Mouse (Mus musculus) intestine, embryonic 14.5 days (tissue): ENCODE data around the gene Orc4. TPM values are rescaled to one million over a fixed set of nuclear protein-coding genes. Genes with fewer than 3 reads are reported as not detected.
A peak's percentile ranks its signal among the peaks of the same experiment; 100 is the strongest.
"Not testable (repeated sequence)": the region's sequence is repeated elsewhere in the genome, so short reads cannot be mapped to it uniquely, and the experiment has no call there.

Experiments used
- ATAC-seq: fragments of 200-750 bp; cut with Nextera tagmentation; replicated peaks from 2 replicates; pipeline ENCODE4 v1.8.0; 2017; ENCODE audit warnings: low read depth, moderate number of reproducible peaks, moderate TSS enrichment, moderate library complexity; ENCODE audit not compliant: low FRiP score, low TSS enrichment
- DNase-seq: peaks from one replicate; pipeline ENCODE4 v3.0.0-alpha.2; 2018; ENCODE audit warnings: low spot score
- H3K27ac ChIP-seq: fragments of 300-500 bp; sonication (generic); 2 replicates; pipeline ENCODE4 v1.5.1; 2014; ENCODE audit warnings: low read depth, mild to moderate bottlenecking, control low read depth
- H3K27me3 ChIP-seq: fragments of 300-500 bp; sonication (generic); replicated peaks from 2 replicates; pipeline ENCODE4 v1.6.1; 2014; ENCODE audit warnings: low read length, control low read depth; ENCODE audit not compliant: control insufficient read depth, insufficient read depth
- H3K36me3 ChIP-seq: fragments of 300-500 bp; sonication (generic); 2 replicates; pipeline ENCODE4 v1.6.1; 2014; ENCODE audit warnings: low read length, control low read depth; ENCODE audit not compliant: control insufficient read depth, insufficient read depth
- H3K4me1 ChIP-seq: fragments of 300-500 bp; sonication (generic); replicated peaks from 2 replicates; pipeline ENCODE4 v1.6.1; 2014; ENCODE audit warnings: low read length, control low read depth, mixed read lengths; ENCODE audit not compliant: control insufficient read depth, insufficient read depth
- H3K4me2 ChIP-seq: fragments of 300-500 bp; sonication (generic); 2 replicates; pipeline ENCODE4 v1.6.1; 2014; ENCODE audit warnings: low read length
- H3K4me3 ChIP-seq: fragments of 300-500 bp; sonication (generic); 2 replicates; pipeline ENCODE4 v1.5.1; 2014; ENCODE audit warnings: low read depth, low read length, control low read depth, mixed read lengths
- H3K9ac ChIP-seq: fragments of 300-500 bp; sonication (generic); 2 replicates; pipeline ENCODE4 v1.6.1; 2014; ENCODE audit warnings: mild to moderate bottlenecking, low read length
- H3K9me3 ChIP-seq: fragments of 300-500 bp; sonication (generic); 2 replicates; pipeline ENCODE4 v1.6.1; 2016; ENCODE audit warnings: low read length, control low read depth; ENCODE audit not compliant: control insufficient read depth
- WGBS: fragments of 180-500 bp; shearing (Covaris S2); extraction: QIAGEN DNeasy Blood & Tissue Kit; methylation state at CpG from one replicate; pipeline ENCODE4 v1.1.7; 2014; 5-methylcytosine and 5-hydroxymethylcytosine counted together
- polyA plus RNA-seq: library from polyadenylated mRNA; unstranded; fragments of >200 nt; fragmentation: Nextera tagmentation; extraction: Ambion mirVana; gene quantifications from 2 replicates; pipeline ENCODE4 v1.2.1, GENCODE M21; 2014

The Orc4 gene
- polyA plus RNA-seq, 1 experiment from 2014 or later: 107 TPM

DNA sequence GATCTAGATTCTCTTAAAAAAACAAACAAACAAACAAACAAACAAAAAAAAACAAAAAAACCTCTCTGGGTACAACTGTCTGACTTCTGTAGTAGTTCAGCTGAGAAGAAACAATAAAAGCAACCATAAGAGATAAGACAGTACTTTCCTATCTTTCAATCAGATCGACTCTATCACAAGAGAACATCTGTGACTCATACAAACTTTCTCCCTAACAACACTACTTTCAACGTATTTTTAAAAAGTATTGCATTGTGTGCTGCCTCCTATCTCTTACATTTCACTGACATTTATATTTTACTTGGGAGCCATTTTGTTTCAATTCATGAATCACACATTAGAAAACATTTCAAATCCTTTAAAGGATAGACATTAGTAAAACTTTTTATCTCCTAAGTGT, 15.0 kb downstream of the Orc4 start:
- peaks cover 51% of the 10 kb centered on the region for H3K36me3 ChIP-seq
- ATAC-seq: no peak
- no peak overlapping the region for H3K4me2 ChIP-seq
- H3K4me1 ChIP-seq: no peaks in the 10 kb centered on the region
- H3K9ac ChIP-seq: no peak overlapping the region
- WGBS: 87% methylated on average over 2 of the region's 2 CpGs
- no peak for DNase-seq
- no peak overlapping the region for H3K4me3 ChIP-seq
- H3K27me3 ChIP-seq: no peaks in the 10 kb centered on the region
- no peak overlapping the region for H3K27ac ChIP-seq
- no peaks in the 10 kb centered on the region for H3K9me3 ChIP-seq

DNA sequence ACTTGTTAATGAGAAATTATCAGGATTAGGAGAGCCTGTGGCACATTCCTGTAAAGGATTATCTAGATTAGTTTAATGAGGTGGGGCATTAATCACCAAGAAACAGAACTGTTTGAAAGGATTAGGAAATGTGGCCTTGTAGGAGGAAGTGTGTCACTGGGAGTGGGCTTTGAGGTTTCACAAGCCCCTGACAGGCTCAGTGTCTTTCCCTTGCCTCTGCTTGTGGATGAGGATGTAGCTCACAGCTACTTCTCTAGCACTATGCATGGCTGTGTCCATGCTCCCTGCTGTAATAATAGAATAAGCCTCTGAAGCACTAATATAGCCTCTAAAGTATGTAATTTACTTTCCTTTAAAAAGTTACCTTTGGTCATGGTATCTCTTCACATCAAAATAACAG, 34.2 kb downstream of the Orc4 start:
- no peaks in the 10 kb centered on the region for H3K27me3 ChIP-seq
- H3K4me3 ChIP-seq: no peak overlapping the region
- H3K9ac ChIP-seq: no peak overlapping the region
- no peak overlapping the region for H3K27ac ChIP-seq
- H3K36me3 ChIP-seq: peaks cover 40% of the 10 kb centered on the region
- ATAC-seq (no peak), DNase-seq (no peak)
- H3K4me1 ChIP-seq: no peaks in the 10 kb centered on the region
- no peaks in the 10 kb centered on the region for H3K9me3 ChIP-seq
- no peak overlapping the region for H3K4me2 ChIP-seq

DNA sequence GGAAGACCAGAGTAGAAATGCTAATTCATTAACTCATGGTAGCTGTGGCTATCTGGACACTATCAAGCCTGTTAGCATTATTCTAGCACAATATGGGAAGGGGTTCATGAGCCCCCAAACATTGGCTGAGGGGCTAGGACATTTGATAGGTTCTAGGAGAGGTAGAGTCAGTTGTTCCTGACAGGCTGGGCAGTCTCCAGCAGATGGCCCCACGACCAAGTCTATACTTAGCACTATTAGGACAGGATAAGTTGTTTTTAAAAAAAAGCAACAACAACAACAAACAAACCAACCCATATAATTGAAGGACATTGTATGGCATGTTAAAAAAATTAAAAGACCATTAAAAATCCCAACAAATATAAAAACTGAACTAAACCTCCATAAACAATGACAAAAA, 35.9 kb downstream of the Orc4 start:
- no peak overlapping the region for H3K27ac ChIP-seq
- peaks cover 45% of the 10 kb centered on the region for H3K36me3 ChIP-seq
- H3K27me3 ChIP-seq: no peaks in the 10 kb centered on the region
- no peak for DNase-seq
- ATAC-seq: no peak
- no peak overlapping the region for H3K4me2 ChIP-seq
- no peak overlapping the region for H3K9ac ChIP-seq
- H3K4me3 ChIP-seq: no peak overlapping the region
- no peaks in the 10 kb centered on the region for H3K9me3 ChIP-seq
- no peaks in the 10 kb centered on the region for H3K4me1 ChIP-seq
- WGBS: 85% methylated on average over 1 of the region's 1 CpGs

DNA sequence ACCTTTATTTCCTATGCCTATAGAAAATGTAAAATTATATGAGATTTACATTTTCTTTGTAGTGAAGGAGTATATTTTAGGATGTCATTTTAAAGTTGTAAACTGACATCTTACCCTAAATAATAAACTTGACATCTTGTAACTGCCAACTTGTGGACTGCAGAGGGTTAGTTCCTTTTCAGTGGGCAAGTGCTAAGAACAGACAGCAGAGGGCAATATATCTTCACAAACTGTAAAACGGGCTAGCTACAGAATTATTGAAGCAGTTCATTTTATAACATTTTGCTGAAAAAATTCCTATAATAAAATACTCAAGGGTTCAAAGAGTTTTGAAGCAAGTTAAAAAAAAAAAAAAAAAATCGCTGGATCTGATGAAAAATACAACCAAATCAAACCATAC, 41.2 kb downstream of the Orc4 start:
- Histone ChIP-seq H3K4me1 (no peaks in the 10 kb centered on the region), H3K9me3 (no peaks in the 10 kb centered on the region), H3K4me3 (no peak overlapping the region), H3K9ac (no peak overlapping the region), H3K27me3 (no peaks in the 10 kb centered on the region), H3K36me3 (peaks cover 49% of the 10 kb centered on the region), H3K4me2 (no peak overlapping the region), H3K27ac (no peak overlapping the region)
- 55% methylated on average over 2 of the region's 2 CpGs for WGBS
- ATAC-seq (no peak), DNase-seq (no peak)

DNA sequence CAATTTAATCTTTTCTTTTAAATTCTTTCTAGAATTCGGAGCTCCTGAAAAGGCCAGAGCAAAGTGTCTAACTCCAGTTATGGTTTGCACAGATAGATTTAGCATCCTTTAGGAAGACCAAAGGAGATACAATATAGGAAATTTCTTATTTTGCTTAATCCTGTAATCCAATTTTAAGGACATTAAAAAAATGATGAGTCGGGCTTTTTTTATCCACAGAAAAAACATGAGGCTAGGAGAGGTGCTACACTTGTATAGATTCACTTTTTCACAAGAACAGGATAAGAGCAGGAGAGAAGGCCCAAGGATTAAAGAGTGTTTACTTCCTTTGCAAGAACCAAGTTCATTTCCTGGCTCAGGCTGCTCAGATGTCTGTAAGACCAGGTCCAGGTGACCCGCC, 54.9 kb downstream of the Orc4 start:
- Histone ChIP-seq H3K4me2 (no peak overlapping the region), H3K36me3 (peaks cover 45% of the 10 kb centered on the region), H3K9ac (no peak overlapping the region), H3K27me3 (no peaks in the 10 kb centered on the region), H3K27ac (no peak overlapping the region), H3K4me1 (no peaks in the 10 kb centered on the region), H3K9me3 (no peaks in the 10 kb centered on the region), H3K4me3 (no peak overlapping the region)
- ATAC-seq: no peak
- WGBS: 92% methylated on average over 3 of the region's 3 CpGs
- DNase-seq: no peak

DNA sequence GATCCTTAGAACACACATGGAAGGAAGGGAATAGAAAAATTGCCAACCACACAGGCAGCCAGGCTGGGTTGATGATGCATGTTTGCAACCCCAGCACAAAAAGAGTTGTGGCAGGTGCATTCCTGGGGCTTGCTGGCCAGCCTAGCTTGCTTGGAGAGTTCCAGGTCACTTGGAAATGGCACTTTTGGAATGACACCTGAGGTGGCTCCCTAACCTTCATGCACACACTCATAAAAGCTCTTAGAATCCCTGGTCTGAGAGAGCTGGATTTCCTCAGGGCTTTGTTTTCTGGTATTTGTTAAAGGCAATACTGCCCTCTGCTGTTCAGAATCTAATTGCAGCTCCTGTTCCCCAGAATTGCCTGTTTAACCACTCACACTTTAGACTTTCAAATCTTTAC, 64.1 kb downstream of the Orc4 start:
- Histone ChIP-seq H3K27me3 (no peaks in the 10 kb centered on the region), H3K27ac (no peak overlapping the region), H3K4me2 (no peak overlapping the region), H3K9ac (no peak overlapping the region), H3K4me3 (no peak overlapping the region), H3K36me3 (no peaks in the 10 kb centered on the region), H3K4me1 (no peaks in the 10 kb centered on the region), H3K9me3 (no peaks in the 10 kb centered on the region)
- ATAC-seq (no peak), DNase-seq (peak; percentile 70)

DNA sequence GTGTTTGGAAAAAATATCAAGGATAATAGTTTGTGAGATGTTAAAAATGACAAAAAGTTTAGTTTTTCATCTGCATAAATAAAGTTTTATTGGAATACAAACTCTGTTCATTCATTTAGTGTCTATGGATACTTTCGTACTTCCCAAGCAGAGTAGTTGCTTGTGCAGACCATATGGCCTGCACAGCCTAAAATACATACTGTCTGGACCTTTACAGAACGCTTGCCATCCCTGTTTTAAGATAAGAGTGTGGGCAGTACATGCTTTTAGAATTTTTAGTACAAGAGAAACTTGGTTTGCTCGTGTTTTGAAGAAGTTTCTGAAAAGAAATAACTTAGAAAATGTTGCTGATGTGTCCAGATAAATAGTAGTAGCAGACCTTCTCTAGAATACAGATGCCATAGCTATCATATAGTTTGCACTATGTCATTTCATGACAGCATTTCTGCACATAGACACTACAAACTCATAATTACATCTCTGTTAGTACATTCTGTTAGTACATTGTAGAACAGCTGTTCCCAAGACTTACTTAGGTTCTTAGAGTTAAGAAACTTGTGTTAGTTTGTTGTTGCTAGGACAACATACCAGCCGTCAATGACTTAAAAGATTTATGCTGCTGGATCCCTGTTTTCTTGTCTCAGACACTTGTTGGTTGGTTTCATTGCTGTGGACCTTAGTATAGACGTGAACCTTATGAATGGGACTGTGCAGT, 81.7 kb downstream of the Orc4 start:
- H3K9ac ChIP-seq: no peak overlapping the region
- H3K9me3 ChIP-seq: no peaks in the 10 kb centered on the region
- H3K4me1 ChIP-seq: no peaks in the 10 kb centered on the region
- WGBS: 81% methylated on average over 5 of the region's 5 CpGs
- ATAC-seq (no peak), DNase-seq (no peak)
- no peak overlapping the region for H3K4me2 ChIP-seq
- no peak overlapping the region for H3K27ac ChIP-seq
- no peaks in the 10 kb centered on the region for H3K27me3 ChIP-seq
- H3K36me3 ChIP-seq: peaks cover 4% of the 10 kb centered on the region; the same call in 1 of the 2 replicates
- H3K4me3 ChIP-seq: no peak overlapping the region

DNA sequence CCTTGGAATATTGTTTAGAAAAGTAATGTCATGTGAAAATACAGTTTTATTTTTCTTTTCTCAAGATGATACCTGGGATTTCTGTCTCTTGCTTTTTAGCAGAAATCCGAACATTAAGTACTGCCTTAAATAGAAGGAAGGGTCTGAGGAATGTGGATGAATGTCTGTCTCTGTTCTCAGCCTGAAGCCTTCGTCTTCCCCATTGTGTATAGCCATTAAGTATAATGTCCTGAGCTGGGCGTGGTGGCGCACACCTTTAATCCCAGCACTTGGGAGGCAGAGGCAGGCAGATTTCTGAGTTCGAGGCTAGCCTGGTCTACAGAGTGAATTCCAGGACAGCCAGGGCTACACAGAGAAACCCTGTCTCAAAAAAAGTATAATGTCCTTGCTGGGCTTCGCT, 84.5 kb downstream of the Orc4 start:
- not testable (repeated sequence) for H3K27me3 ChIP-seq, H3K9me3 ChIP-seq, H3K36me3 ChIP-seq, H3K9ac ChIP-seq, H3K27ac ChIP-seq, H3K4me1 ChIP-seq, H3K4me2 ChIP-seq, H3K4me3 ChIP-seq, ATAC-seq, DNase-seq
- WGBS: 89% methylated on average over 6 of the region's 6 CpGs
